Mouse (Mus musculus): ENCODE results near the gene Inpp5f. TPM values are rescaled to one million over a fixed set of nuclear protein-coding genes. Genes with fewer than 3 reads are reported as not detected.

The Inpp5f gene
- polyA plus RNA-seq, 1 experiment from 2014 or later, result 32.9 TPM

DNA sequence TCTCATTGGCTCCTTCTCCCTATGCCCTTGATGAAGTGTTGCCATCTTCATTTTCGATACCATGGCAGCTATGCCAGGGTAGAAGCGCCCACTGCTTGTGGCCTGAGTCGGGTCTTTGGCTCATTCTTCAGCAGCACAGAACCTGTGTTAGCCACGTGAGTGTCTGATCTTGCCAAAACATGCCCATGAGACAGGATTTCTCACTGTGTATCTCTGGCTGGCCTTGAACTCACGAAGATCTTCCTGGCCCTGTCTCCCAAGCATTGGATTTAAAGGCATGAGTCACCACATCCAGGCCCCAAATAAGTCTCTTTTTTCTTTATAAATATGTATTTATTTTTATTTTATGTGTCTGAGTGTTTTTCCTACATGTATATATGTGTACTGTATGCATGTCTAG is 35.9 kb upstream of the Inpp5f start:
- DNase-seq (ENCODE audit: low spot score), result no peak
- Histone ChIP-seq H3K4me2 (ENCODE audit: low read depth, severe bottlenecking) (no peak overlapping the region), H3K4me1 (ENCODE audit: control insufficient read depth, insufficient read depth, low read length) (no peaks in the 10 kb centered on the region), H3K27me3 (ENCODE audit: control insufficient read depth, insufficient read depth, low read length) (no peaks in the 10 kb centered on the region), H3K36me3 (ENCODE audit: control insufficient read depth, insufficient read depth, low read length) (no peaks in the 10 kb centered on the region), H3K4me3 (ENCODE audit: low read depth, low read length) (no peak overlapping the region), H3K9me3 (ENCODE audit: control insufficient read depth, low read length) (no peaks in the 10 kb centered on the region), H3K27ac (replicated peaks; ENCODE audit: low read depth, low read length) (no peak overlapping the region), H3K9ac (ENCODE audit: low read length) (no peak overlapping the region)
- no peak for ATAC-seq (ENCODE audit: insufficient number of reproducible peaks, low FRiP score, low TSS enrichment, low read depth)
- WGBS, result 92% methylated on average over 5 of the region's 5 CpGs

DNA sequence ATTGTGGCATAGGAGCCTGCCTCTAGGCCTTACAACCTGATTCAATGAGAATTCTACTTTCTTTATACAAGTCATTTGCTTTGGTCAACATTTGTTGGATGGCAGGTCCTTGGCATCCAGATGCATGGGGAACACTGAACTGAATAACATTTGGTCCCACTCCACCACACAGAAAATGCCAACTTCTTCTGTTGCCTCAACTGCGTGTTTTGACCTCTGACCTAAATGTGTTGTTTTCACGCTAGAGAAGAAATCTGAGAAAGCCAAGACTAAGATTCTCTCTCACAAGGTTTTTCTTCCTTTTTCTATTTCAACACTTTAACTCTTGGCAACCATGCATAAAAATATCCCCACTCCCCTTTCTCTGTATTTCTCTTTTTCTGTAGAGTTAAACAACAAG is 35.3 kb upstream of the Inpp5f start:
- no peaks in the 10 kb centered on the region for H3K36me3 ChIP-seq (ENCODE audit: control insufficient read depth, insufficient read depth, low read length)
- DNase-seq (ENCODE audit: low spot score), result no peak
- no peak overlapping the region for H3K9ac ChIP-seq (ENCODE audit: low read length)
- H3K4me1 ChIP-seq (ENCODE audit: control insufficient read depth, insufficient read depth, low read length), result no peaks in the 10 kb centered on the region
- H3K4me3 ChIP-seq (ENCODE audit: low read depth, low read length), result no peak overlapping the region
- H3K4me2 ChIP-seq (ENCODE audit: low read depth, severe bottlenecking), result no peak overlapping the region
- H3K27ac ChIP-seq (replicated peaks; ENCODE audit: low read depth, low read length), result no peak overlapping the region
- H3K9me3 ChIP-seq (ENCODE audit: control insufficient read depth, low read length), result no peaks in the 10 kb centered on the region
- ATAC-seq (ENCODE audit: insufficient number of reproducible peaks, low FRiP score, low TSS enrichment, low read depth), result no peak
- no peaks in the 10 kb centered on the region for H3K27me3 ChIP-seq (ENCODE audit: control insufficient read depth, insufficient read depth, low read length)
- WGBS, result 53% methylated on average over 2 of the region's 2 CpGs

GRCm38 (mm10) chr7:128577607-128578006 is 33.5 kb upstream of the Inpp5f start:
- Histone ChIP-seq H3K9me3 (ENCODE audit: control insufficient read depth, low read length) (no peaks in the 10 kb centered on the region), H3K27me3 (ENCODE audit: control insufficient read depth, insufficient read depth, low read length) (no peaks in the 10 kb centered on the region), H3K4me2 (ENCODE audit: low read depth, severe bottlenecking) (no peak overlapping the region), H3K4me3 (ENCODE audit: low read depth, low read length) (no peak overlapping the region), H3K4me1 (ENCODE audit: control insufficient read depth, insufficient read depth, low read length) (no peaks in the 10 kb centered on the region), H3K27ac (replicated peaks; ENCODE audit: low read depth, low read length) (no peak overlapping the region), H3K9ac (ENCODE audit: low read length) (no peak overlapping the region), H3K36me3 (ENCODE audit: control insufficient read depth, insufficient read depth, low read length) (no peaks in the 10 kb centered on the region)
- DNase-seq (ENCODE audit: low spot score), result no peak
- 25% methylated on average over 1 of the region's 1 CpGs for WGBS
- no peak for ATAC-seq (ENCODE audit: insufficient number of reproducible peaks, low FRiP score, low TSS enrichment, low read depth)

DNA sequence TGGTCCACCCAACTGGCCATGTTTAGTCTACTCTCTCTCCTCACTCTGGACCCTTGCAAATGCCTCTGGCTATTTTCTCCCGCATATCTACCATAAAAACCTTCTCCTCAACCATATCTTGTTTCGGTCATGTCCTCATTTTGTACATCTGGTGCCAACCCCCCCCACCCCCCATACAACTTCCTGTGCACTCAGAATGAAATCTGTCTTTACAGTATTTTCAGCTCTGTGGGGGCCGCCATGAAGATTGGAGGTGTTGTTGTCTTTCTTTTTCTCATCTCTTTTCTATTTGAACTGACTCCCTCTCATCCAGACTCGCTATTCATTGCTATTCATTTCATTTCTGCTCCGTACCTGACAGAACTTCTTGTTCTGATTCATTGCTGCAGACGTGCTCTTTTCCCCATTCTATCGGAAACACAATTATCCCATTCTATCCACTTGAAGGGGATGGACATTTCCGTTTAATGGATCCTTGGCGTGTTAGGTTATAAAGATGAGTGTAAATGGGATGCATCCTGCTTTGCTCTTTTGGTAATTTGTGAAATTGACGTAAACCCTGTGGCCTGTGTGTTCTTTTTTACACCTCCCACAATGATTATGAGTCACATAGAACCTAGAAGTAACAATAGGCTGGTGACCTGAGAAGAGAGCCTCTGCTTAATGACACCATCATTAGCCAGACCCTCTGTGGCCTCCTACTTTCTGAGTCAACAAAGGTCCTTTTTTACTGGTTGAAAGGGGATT is 32.8 kb upstream of the Inpp5f start:
- Histone ChIP-seq H3K9me3 (ENCODE audit: control insufficient read depth, low read length) (no peaks in the 10 kb centered on the region), H3K27me3 (ENCODE audit: control insufficient read depth, insufficient read depth, low read length) (no peaks in the 10 kb centered on the region), H3K27ac (replicated peaks; ENCODE audit: low read depth, low read length) (no peak overlapping the region), H3K9ac (ENCODE audit: low read length) (no peak overlapping the region), H3K4me3 (ENCODE audit: low read depth, low read length) (no peak overlapping the region), H3K4me2 (ENCODE audit: low read depth, severe bottlenecking) (no peak overlapping the region), H3K36me3 (ENCODE audit: control insufficient read depth, insufficient read depth, low read length) (no peaks in the 10 kb centered on the region), H3K4me1 (ENCODE audit: control insufficient read depth, insufficient read depth, low read length) (no peaks in the 10 kb centered on the region)
- ATAC-seq (ENCODE audit: insufficient number of reproducible peaks, low FRiP score, low TSS enrichment, low read depth), result no peak
- no peak for DNase-seq (ENCODE audit: low spot score)
- 77% methylated on average over 10 of the region's 10 CpGs for WGBS

GRCm38 (mm10) chr7:128579381-128579780 is 31.7 kb upstream of the Inpp5f start:
- H3K9me3 ChIP-seq (ENCODE audit: control insufficient read depth, low read length), result no peaks in the 10 kb centered on the region
- no peak overlapping the region for H3K27ac ChIP-seq (replicated peaks; ENCODE audit: low read depth, low read length)
- no peaks in the 10 kb centered on the region for H3K4me1 ChIP-seq (ENCODE audit: control insufficient read depth, insufficient read depth, low read length)
- no peak overlapping the region for H3K4me2 ChIP-seq (ENCODE audit: low read depth, severe bottlenecking)
- ATAC-seq (ENCODE audit: insufficient number of reproducible peaks, low FRiP score, low TSS enrichment, low read depth), result no peak
- DNase-seq (ENCODE audit: low spot score), result no peak
- H3K27me3 ChIP-seq (ENCODE audit: control insufficient read depth, insufficient read depth, low read length), result no peaks in the 10 kb centered on the region
- H3K4me3 ChIP-seq (ENCODE audit: low read depth, low read length), result no peak overlapping the region
- H3K9ac ChIP-seq (ENCODE audit: low read length), result no peak overlapping the region
- WGBS, result 84% methylated on average over 2 of the region's 2 CpGs
- no peaks in the 10 kb centered on the region for H3K36me3 ChIP-seq (ENCODE audit: control insufficient read depth, insufficient read depth, low read length)

GRCm38 (mm10) chr7:128580318-128580717 is 30.8 kb upstream of the Inpp5f start:
- Histone ChIP-seq H3K4me1 (ENCODE audit: control insufficient read depth, insufficient read depth, low read length) (no peaks in the 10 kb centered on the region), H3K9ac (ENCODE audit: low read length) (no peak overlapping the region), H3K9me3 (ENCODE audit: control insufficient read depth, low read length) (no peaks in the 10 kb centered on the region), H3K4me3 (ENCODE audit: low read depth, low read length) (no peak overlapping the region), H3K27me3 (ENCODE audit: control insufficient read depth, insufficient read depth, low read length) (no peaks in the 10 kb centered on the region), H3K4me2 (ENCODE audit: low read depth, severe bottlenecking) (no peak overlapping the region), H3K36me3 (ENCODE audit: control insufficient read depth, insufficient read depth, low read length) (no peaks in the 10 kb centered on the region), H3K27ac (replicated peaks; ENCODE audit: low read depth, low read length) (no peak overlapping the region)
- 88% methylated on average over 6 of the region's 6 CpGs for WGBS
- DNase-seq (ENCODE audit: low spot score) (no peak), ATAC-seq (ENCODE audit: insufficient number of reproducible peaks, low FRiP score, low TSS enrichment, low read depth) (no peak)

GRCm38 (mm10) chr7:128581864-128582484 is 29.2 kb upstream of the Inpp5f start:
- WGBS, result 88% methylated on average over 15 of the region's 15 CpGs
- no peaks in the 10 kb centered on the region for H3K36me3 ChIP-seq (ENCODE audit: control insufficient read depth, insufficient read depth, low read length)
- DNase-seq (ENCODE audit: low spot score), result no peak
- H3K4me1 ChIP-seq (ENCODE audit: control insufficient read depth, insufficient read depth, low read length), result no peaks in the 10 kb centered on the region
- no peak for ATAC-seq (ENCODE audit: insufficient number of reproducible peaks, low FRiP score, low TSS enrichment, low read depth)
- no peaks in the 10 kb centered on the region for H3K9me3 ChIP-seq (ENCODE audit: control insufficient read depth, low read length)
- H3K27me3 ChIP-seq (ENCODE audit: control insufficient read depth, insufficient read depth, low read length), result no peaks in the 10 kb centered on the region
- H3K4me2 ChIP-seq (ENCODE audit: low read depth, severe bottlenecking), result no peak overlapping the region
- H3K4me3 ChIP-seq (ENCODE audit: low read depth, low read length), result no peak overlapping the region
- H3K27ac ChIP-seq (replicated peaks; ENCODE audit: low read depth, low read length), result no peak overlapping the region
- no peak overlapping the region for H3K9ac ChIP-seq (ENCODE audit: low read length)

GRCm38 (mm10) chr7:128583213-128583948 is 27.7 kb upstream of the Inpp5f start:
- ATAC-seq (ENCODE audit: insufficient number of reproducible peaks, low FRiP score, low TSS enrichment, low read depth) (no peak), DNase-seq (ENCODE audit: low spot score) (no peak)
- H3K4me3 ChIP-seq (ENCODE audit: low read depth, low read length), result no peak overlapping the region
- no peaks in the 10 kb centered on the region for H3K4me1 ChIP-seq (ENCODE audit: control insufficient read depth, insufficient read depth, low read length)
- H3K36me3 ChIP-seq (ENCODE audit: control insufficient read depth, insufficient read depth, low read length), result no peaks in the 10 kb centered on the region
- no peaks in the 10 kb centered on the region for H3K9me3 ChIP-seq (ENCODE audit: control insufficient read depth, low read length)
- H3K9ac ChIP-seq (ENCODE audit: low read length), result no peak overlapping the region
- no peaks in the 10 kb centered on the region for H3K27me3 ChIP-seq (ENCODE audit: control insufficient read depth, insufficient read depth, low read length)
- no peak overlapping the region for H3K4me2 ChIP-seq (ENCODE audit: low read depth, severe bottlenecking)
- no peak overlapping the region for H3K27ac ChIP-seq (replicated peaks; ENCODE audit: low read depth, low read length)
- WGBS, result 87% methylated on average over 6 of the region's 6 CpGs
